Mouse (Mus musculus): Measurements from ENCODE around the gene Mblac1. TPM values are rescaled to one million over a fixed set of nuclear protein-coding genes. Genes with fewer than 3 reads are reported as not detected.

Gene Mblac1
- total RNA-seq (2015; ENCODE audit: low replicate concordance) (1.0 TPM in 1 of 2 replicates, not detected in the other), total RNA-seq (2017; ENCODE audit: low replicate concordance) (2.2 and 2.5 TPM in 2 replicates)

DNA sequence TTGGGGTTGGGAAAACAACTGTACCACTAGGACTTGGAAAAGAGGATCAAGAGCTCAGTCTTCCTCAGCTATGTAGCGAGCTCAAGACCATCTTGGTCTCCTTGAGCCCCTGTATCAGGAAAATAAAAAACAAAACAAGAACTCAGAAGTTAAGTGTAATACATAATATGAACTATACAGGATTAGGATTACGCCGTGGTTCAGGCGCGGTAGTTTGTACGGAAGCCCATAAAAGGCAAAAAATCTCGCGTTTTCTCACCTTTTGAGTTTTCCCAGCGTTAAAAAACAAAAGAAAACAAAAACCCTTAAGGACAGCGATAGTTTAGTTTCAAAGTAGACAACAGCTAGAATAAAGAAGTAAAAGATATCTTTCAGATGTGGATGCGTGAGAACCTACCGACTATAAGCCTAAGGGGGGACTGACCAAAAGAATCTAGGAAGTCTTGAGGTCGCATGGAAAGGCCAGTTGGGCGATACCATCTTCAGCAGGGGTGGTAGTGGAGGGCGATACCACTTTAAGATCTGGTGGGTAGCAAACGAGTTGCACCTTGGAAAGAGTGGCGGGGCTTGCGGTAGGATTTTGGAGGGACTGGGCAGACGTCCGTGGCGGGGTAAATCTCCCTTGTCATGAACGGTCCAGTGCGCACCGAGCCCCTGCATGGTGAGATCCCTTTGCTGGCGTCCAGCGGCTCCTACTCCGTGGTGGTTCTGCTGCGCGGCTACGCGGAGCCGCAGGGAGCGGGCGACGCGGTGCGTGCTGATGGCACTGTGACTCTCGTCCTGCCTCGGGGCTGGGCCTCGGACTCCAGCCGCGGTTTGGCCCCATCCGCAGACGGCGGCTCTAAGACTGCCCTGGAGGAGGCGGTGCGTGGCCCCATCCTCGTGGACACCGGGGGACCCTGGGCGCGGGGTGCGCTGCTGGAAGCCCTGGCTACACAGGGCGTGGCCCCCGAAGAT lies at the start of gene Mblac1:
TSS of gene Mblac1 (plus strand) at position 544 of the 957 bp plus-strand sequence.
- ATAC-seq (replicated peaks; ENCODE audit: low FRiP score, poor library complexity, severe bottlenecking) = peak; percentile 92

DNA sequence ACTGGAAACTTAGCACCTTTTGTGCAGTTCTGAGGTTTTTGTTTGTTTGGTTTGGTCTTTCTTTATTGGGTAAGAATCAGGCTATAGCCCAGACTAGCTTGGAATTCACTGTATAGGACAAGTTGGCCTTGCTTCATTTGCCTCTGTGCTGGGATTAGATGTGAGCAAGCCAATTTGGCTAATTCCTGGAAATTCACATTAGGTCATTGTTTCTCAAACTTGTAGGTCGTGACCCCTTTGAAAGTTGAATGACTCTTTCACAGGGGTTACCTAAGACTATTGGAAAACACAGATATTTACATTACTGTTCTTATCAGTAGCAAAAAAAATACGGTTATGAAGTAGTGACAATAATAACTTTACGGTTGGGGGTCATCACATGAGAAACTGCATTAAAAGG lies 39.7 kb upstream of the Mblac1 start:
- ATAC-seq (replicated peaks; ENCODE audit: low FRiP score, poor library complexity, severe bottlenecking) = no peak

DNA sequence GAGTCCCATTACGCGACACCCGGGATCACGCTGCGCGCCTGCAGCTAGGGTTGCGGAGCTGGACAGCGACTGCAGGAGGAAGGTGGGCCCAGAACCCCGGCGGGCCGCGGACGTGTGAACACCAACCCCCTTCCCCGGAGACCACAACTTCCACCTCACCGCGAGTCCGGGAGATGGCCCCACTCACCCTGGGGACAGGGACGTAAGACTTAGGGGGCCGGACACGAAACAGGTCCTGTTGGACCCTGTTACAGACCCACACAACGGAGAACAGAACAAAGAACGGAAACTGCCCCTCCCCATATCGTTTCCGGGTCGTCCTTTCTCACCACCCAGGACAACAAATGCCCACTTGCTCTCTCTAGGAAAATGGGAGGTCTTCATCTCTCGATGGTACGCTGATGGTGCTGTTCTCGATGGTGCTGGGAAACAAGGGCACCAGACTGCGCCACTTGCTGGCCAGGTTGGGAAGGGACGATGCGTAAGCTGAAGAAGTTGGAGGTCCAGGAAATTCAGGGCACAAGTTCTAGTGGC lies 38.6 kb upstream of the Mblac1 start, which contains the start of gene Zfp113:
TSS of gene Zfp113 (minus strand) at position 302 of the 534 bp plus-strand sequence.
- ATAC-seq (replicated peaks; ENCODE audit: low FRiP score, poor library complexity, severe bottlenecking) = peak; percentile 96

DNA sequence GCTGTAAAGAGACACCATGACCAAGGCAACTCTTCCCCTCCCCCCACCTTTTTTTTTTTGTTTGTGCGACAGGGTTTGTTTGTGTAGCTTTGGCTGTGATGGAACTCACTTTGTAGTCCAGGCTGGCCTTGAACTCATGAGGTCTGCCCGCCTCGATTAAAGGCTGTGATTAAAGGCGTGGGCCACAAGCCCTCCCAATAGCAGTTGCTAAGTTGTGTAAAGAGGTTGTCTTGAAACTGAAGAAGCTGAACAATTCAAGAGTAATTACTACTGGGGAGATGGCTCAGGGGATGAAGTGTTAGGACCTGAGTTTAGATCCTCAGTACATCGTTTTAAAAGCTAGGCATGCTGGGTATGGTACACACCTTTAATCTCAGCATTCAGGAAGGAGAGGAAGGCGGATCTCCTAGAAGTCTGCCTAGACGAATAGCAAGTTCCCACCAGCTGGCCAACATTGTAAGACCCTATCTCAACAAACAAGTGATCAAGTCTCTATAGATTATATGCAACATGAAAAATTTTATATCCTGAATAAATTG lies 33.8 kb upstream of the Mblac1 start:
- no peak for ATAC-seq (replicated peaks; ENCODE audit: low FRiP score, poor library complexity, severe bottlenecking)

DNA sequence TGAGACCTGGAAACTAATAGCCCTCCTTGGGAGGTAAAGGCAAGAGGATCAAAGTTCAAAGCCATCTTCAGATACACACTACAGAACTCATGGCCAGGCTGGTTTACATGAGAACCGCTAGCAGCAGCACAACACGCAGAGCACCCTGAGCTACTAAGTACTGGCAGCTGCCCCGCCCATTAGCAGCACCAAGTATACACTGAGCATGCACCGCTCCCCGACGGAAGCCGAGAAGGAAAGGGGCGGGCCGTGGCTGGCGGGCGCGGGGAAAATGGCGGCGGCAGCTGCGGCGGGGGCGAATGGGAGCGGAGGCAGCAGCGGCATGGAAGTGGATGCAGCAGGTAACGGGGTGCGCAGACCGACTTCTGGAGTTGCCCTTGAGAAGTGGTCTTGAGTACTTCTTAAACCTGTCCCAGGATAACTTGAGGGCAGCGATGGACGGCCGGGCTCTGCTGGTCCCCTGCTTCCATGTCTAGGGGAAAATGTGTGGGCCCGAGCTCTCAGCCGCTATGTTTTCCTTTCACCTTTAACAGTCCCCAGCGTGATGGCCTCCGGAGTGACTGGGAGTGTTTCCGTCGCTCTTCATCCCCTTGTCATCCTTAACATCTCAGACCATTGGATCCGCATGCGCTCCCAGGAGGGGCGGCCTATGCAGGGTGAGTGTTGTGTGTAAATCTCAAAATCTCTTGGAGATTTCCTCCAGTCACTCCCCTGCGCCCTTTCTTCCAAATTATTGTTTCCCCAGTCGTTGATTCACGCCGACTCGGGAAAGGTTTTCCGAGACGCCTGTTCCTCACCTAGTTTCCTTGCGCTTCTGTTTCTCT lies 33.1 kb upstream of the Mblac1 start, which contains the start of gene Cops6:
TSS of gene Cops6 (plus strand) at position 230 of the 824 bp plus-strand sequence.
- peak; percentile 96 for ATAC-seq (replicated peaks; ENCODE audit: low FRiP score, poor library complexity, severe bottlenecking)

DNA sequence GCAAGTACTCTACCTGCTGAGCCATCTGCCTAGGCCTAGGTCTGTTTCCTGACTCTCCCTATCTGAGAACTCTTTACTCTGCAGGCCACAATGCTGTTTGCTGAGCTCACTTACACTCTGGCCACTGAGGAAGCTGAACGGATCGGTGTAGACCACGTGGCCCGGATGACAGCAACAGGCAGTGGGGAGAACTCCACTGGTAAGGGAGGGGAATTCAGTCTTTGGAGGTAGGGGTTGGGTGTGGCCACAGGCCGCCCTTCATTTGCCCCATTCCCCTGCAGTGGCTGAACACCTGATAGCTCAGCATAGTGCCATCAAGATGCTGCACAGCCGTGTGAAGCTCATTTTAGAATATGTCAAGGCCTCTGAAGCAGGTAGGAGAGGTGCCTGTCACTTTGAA lies 31.1 kb upstream of the Mblac1 start:
- no peak for ATAC-seq (replicated peaks; ENCODE audit: low FRiP score, poor library complexity, severe bottlenecking)

DNA sequence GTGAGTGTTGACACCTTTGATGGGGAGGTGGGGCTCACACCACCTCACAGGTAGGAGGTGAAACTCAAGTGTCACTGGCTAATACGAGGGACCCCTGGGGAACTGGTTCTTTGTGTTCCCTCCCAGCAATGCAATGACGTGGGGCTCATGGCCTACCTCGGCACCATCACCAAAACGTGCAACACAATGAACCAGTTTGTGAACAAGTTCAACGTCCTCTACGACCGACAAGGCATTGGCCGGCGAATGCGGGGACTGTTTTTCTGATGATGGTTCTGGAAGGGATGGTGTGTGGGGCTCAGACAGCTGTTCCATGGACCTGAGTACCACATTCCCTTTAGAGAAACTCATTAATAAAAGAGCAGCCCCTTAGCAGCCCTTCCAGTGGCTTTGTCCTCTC lies 30.5 kb upstream of the Mblac1 start:
- no peak for ATAC-seq (replicated peaks; ENCODE audit: low FRiP score, poor library complexity, severe bottlenecking)

DNA sequence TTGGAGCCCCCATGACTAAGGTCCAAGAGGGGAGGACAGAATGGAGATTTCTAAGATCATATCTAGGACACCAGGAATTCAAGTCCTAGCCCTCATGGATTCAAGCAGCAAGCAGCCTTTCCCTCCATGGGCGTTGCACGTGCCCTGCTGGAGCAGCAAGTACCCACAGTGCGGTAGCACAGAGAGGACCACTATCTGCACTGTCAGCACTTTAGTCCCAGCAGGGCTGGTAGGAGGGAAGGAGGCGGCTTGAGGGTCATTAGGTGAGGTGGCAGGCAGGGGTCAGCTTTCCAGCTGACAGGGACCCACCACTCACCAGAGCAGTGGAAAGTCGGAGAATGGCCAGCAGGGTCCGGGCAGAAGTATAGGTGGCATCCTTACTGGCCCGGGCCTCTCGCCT lies 28.5 kb upstream of the Mblac1 start:
- ATAC-seq (replicated peaks; ENCODE audit: low FRiP score, poor library complexity, severe bottlenecking) = no peak

DNA sequence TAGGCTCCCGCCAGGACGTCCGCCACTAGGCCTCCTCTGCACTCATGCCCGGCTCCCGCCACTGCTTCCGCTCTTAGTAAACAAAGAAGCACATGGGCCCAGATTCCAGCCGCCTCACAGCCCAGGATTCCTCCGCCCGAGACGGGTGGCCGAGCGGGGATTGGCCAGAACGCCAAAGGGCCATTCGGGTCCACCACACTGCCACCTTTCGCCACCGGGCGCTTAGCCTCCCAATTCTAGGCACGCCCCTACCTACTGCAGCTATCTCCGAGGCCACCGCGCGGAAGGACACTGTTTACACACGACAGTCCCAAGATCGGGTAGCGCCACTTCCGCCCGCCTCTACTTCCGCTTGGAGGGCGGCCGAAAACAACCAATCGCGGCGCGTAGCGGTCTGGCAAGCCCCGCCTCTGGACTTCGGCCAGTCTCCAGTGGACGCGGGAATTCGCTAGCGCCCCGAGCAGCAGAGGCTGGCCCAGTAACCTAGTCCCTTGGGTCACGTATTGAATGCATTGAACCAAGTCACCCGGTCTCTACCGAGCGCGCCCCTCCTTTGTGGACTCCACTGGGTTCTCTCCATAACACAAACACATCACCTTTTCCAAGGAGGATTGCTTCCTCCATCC lies 23.1 kb upstream of the Mblac1 start:
- ATAC-seq (replicated peaks; ENCODE audit: low FRiP score, poor library complexity, severe bottlenecking) = peak; percentile 83

DNA sequence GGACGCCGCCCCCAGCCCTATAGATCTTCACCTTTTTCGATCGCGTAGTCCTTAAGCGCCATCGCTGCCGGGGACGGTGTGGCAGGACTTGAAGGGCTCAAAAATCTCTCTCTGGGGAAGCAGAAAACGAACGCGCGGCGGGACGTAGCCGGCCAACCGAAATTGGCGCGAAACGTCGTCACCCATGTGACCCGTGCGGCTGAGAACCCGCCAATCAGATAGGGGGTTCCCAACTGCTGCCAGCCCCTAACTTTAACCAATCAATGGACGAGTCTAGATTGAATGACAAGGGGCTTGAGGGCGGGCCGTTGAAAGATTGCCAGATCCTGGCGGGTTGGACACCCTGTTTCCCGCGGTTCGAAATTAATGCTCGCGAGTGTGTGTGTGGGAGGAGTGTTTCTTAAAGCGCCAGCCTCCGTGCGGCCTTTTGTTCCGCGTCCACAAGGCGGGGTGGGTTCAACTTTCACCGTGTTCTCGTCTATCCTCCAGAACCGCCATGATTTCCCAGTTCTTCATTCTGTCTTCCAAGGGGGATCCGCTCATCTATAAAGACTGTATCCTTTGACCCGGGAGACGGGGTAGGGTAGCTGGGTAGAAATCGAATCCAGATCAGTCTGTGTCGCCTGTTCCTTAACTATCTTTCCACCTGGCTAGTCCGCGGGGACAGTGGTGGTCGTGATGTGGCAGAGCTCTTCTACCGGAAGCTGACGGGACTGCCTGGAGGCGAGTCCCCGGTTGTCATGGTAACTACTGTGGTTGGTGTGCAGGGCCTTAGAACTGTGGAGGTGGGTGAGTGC lies 22.2 kb upstream of the Mblac1 start, which contains the start of the genes Ap4m1 and Mcm7:
TSS of gene Ap4m1 (plus strand) at position 308 of the 797 bp plus-strand sequence.
TSS of gene Mcm7 (minus strand) at position 728 of the 797 bp plus-strand sequence.
- ATAC-seq (replicated peaks; ENCODE audit: low FRiP score, poor library complexity, severe bottlenecking) = peak; percentile 80

DNA sequence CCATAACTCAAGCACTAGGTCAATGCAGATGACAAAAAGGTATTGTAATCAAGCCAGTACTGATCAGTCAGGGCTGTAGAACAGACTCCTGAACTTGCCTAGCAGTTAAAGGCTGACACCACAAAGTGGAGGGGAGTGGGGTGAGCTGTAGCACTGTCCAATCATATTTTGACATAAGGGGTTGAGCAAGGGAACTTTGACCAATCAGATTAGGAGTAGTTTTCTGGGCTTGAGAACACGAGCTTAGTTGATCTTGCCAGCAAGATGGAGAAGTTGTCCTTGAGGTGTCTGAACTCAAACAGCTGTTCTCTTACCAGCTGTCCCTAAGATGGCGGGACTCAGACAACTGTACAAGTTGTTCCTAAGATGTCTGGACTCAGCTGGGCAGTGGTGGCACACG lies 20.9 kb upstream of the Mblac1 start:
- ATAC-seq (replicated peaks; ENCODE audit: low FRiP score, poor library complexity, severe bottlenecking) = no peak

DNA sequence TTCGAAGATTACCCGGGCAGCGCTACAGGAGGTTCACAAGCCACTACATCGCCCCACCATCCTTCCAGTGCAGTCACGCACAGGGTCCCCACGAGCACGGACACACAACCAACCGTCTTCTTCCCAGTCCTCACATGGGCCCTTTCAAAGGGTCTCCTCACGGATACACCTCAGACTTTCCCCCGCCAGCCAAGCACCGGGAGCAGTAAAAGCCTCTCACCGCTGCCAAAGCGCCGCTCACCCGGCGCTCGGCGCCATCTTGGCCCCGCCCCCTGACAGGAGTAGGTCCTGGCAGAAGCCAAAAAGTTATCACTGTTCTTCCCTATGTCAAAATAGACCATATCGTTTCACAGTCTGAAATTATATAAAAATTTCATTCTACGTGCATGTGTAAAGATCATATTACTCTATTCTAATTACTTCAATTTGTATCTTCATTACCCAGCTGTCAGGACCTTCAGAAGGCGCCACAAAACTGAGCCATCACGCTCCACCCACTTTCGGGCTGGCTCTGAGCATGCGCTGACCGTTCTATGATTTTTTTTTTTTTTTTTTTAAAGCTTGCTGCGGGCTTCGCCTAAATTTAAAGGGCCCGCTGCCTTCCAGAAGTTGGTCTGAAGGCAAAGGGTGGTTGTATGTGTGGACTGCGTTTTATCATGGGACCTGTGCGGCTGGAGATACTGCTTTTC lies 7.0 kb upstream of the Mblac1 start, which contains the start of the genes Taf6 and Cnpy4:
TSS of gene Taf6 (minus strand) at position 502 of the 689 bp plus-strand sequence.
TSS of gene Cnpy4 (plus strand) at position 536 of the 689 bp plus-strand sequence.
- ATAC-seq (replicated peaks; ENCODE audit: low FRiP score, poor library complexity, severe bottlenecking) = peak; percentile 87

DNA sequence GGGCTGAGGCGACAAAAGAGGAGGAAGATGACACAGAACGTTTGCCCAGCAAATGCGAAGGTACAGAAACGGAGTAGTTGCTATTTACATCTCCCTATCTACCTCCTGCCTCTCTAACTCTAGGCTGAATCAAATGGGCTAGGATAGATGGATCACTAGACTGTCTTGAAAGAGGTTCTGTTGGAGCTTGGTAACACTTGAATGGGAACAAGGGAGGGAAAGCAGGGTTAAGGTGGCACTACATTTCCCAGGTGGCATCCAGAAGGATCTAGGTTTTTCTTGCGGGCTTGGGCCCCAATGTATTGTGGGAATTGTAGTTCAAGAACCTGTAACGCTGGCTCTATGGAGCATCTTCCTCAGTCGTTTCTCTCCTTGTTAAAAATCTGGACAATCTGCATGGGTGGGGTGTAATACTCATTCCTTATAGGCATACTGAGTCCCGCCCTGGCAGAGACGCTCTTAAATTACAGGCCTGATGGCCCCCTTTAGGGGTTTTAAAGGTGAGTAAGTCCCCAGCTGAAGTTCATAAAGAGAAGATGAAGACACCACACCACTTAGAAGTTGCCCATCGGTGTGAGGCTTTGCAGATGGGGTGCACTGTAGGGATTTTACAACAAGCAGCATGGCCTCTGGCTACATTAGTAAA lies 6.3 kb upstream of the Mblac1 start:
- ATAC-seq (replicated peaks; ENCODE audit: low FRiP score, poor library complexity, severe bottlenecking) = peak; percentile 88

DNA sequence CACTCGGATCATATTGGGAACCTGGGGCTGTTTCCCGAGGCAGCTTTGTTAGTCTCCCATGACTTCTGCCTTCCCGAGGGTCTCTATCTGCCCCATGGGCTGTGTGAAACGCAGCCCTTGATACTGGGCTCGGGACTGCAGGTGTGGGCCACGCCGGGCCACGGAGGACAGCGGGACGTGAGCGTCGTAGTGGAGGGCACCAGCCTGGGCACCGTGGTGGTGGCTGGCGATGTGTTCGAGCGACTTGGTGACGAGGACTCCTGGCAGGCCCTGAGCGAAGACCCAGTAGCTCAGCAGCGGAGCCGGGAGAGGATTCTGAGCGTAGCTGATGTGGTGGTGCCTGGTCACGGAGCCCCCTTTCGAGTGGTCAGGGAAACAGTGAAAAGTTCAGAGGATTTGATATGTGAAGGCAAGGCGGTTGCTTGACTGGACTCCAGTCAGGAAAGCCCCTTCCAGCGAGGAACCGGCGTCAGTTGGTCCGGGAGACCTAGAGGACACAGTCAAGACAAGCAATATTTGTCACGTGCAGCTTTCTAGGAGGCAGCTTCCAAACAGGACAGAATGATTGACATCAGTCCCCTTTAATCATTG lies 736 bp downstream of the Mblac1 start:
- peak; percentile 47 for ATAC-seq (replicated peaks; ENCODE audit: low FRiP score, poor library complexity, severe bottlenecking)

DNA sequence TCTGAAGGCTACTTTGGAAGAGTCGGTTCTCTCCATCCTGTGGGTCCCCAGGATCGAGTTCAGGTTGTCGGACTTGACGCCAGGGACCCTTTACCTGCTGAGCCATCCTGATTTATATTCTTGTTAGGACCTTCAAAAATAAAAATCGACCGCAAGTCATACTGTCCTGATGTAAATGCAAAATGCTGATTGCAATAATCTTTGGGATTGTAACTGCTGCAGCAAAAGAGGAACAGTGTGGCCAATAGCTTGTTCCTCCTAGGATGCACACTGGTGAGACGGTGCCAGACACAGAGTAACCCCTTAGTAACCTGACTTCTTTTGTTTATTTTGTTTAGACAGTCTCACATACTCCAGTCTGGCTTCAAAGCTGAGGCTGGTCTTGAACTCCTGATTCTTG lies 1.3 kb downstream of the Mblac1 start:
- ATAC-seq (replicated peaks; ENCODE audit: low FRiP score, poor library complexity, severe bottlenecking) = no peak

DNA sequence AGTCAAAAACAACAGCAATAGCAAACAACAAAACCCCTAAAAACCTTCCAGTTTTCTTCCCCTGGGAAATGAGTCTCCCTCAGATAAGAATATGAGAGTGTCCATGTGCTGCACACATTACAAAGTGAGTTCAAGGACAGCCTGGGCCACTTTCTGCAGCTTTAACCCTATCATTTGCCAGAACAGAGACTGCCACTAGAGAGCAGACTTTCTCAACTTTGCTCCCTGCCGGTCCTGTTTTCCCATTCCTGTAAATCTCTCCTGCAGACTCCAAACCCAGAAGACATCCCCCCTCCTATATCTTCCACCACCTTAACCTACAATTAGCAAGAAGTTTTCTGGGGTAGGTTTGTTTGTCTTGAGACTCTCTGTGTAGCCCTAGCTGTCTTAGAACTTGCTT lies 5.5 kb downstream of the Mblac1 start:
- no peak for ATAC-seq (replicated peaks; ENCODE audit: low FRiP score, poor library complexity, severe bottlenecking)

DNA sequence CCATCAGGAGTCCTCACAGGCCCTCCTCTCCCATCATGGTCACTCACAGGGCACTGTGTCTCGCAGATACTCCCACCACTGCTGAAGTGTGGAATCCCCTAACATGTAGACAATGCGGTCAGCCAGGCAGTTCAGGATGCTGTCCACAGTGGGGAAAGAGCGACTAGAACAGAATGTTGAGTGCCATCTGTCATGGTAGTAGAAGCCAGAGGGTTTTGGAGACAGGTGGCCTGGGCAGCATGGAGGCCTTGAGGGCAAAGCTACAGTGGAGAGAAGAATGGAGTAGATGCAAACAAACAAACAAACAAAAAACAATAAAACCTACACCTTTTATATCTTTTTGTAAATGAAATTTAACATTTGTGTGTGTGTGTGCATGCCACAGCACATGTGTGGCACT lies 8.0 kb downstream of the Mblac1 start:
- no peak for ATAC-seq (replicated peaks; ENCODE audit: low FRiP score, poor library complexity, severe bottlenecking)
